In the genomic region with DNA sequence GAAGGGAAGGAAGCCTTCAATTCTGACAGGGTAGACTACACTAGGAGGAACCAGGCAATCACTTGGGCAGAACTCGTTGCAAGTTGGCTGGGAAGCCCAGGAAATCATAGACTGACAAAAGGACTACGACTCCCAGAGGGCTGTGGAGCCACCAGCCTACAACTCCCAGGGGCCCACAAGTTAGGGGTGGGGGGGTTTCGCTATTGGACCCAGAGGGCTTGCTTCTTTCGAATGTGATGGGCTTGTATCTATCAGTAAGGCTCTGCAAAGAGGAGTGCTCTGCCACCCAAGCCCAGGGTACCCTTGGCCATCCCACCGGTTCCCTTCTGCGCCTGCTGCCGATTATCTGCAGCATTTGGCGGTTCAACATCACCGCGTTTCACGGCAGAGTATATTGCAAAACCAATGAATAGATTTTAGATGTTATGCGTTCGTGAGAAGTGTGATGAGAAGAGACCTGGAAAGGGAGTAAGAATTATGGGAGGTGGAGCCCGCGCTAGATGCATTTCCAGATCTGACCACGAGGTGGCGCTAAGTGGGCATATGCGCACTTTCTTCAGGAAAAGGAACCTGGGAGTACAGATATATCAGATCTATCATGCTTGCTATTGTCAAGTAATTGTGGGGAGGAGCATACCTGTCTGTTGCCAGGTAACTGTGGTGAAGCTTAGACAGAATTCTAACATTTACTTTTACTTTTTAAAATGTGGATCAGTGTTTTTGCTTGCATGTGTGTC, we compare ENCODE assay signal across 8 mouse cellular contexts. TPM values are rescaled to one million over a fixed set of nuclear protein-coding genes. Genes with fewer than 3 reads are reported as not detected.
DNase-seq lines count a peak whose midpoint lies in the region; ATAC-seq lines count a peak whose summit lies in the region.

No protein-coding gene starts in this region.

- H3K36me3 ChIP-seq in forebrain, embryonic 10.5 days (replicated peaks): no peaks in the 10 kb centered on the region
- H3K36me3 ChIP-seq in heart, embryonic 15.5 days: no peaks in the 10 kb centered on the region
- H3K36me3 ChIP-seq in liver, embryonic 12.5 days: no peaks in the 10 kb centered on the region
- H3K36me3 ChIP-seq in stomach, embryonic 16.5 days (ENCODE audit: control insufficient read depth, insufficient read depth, low read length): no peaks in the 10 kb centered on the region

- no peak; the same call in 1 of the 2 replicates for ATAC-seq in heart, embryonic 15.5 days (replicated peaks; ENCODE audit: insufficient number of reproducible peaks, insufficient read depth, low FRiP score, low read depth)
- 0 out of 2 replicates have a peak, but pooled peaks have one; percentile 28 for ATAC-seq in liver, embryonic 12.5 days
- ATAC-seq in stomach, embryonic 16.5 days (ENCODE audit: insufficient read depth, low FRiP score): no peak; the same call in 1 of the 2 replicates

- H3K27ac ChIP-seq in forebrain, embryonic 10.5 days: no peak overlapping the region
- H3K27ac ChIP-seq in heart, embryonic 15.5 days: no peak overlapping the region
- H3K27ac ChIP-seq in liver, embryonic 12.5 days: no peak overlapping the region
- H3K27ac ChIP-seq in stomach, embryonic 16.5 days (ENCODE audit: low read length): no peak overlapping the region

- peaks cover 6% of the 10 kb centered on the region; the same call in 1 of the 2 replicates for H3K9me3 ChIP-seq in forebrain, embryonic 10.5 days
- no peaks in the 10 kb centered on the region for H3K9me3 ChIP-seq in heart, embryonic 15.5 days (replicated peaks)
- H3K9me3 ChIP-seq in liver, embryonic 12.5 days (replicated peaks): no peaks in the 10 kb centered on the region
- no peaks in the 10 kb centered on the region for H3K9me3 ChIP-seq in stomach, embryonic 16.5 days (replicated peaks; ENCODE audit: control insufficient read depth, low read length)

- H3K9ac ChIP-seq in heart, embryonic 15.5 days: peak overlapping the region; percentile 52
- H3K9ac ChIP-seq in liver, embryonic 12.5 days: 0 out of 2 replicates have a peak overlapping the region, but pooled peaks have one; percentile 22
- H3K9ac ChIP-seq in stomach, embryonic 16.5 days (ENCODE audit: low read length): peak overlapping the region; percentile 58

- DNase-seq in CD8-positive naive resting alpha-beta T cell, adult 2 months (ENCODE audit: low read depth in 2 of 2, low spot score in 2 of 2): peak; percentile 55 to 63
- peak; percentile 20 for DNase-seq in c-Kit-negative CD71-positive TER-119-positive erythroid progenitor cells, embryonic 14.5 days (ENCODE audit: low read depth, low spot score)
- peak; percentile 61 for DNase-seq in forebrain, embryonic 10.5 days (ENCODE audit: extremely low spot score, low spot score)
- DNase-seq in kidney, postnatal 14 days: peak; percentile 76
- peak; percentile 35 to 55 for DNase-seq in natural killer cell, adult 2 months (ENCODE audit: low spot score in 2 of 2)

- H3K4me2 ChIP-seq in heart, embryonic 15.5 days: peak overlapping the region; percentile 63
- peak overlapping the region; percentile 50 for H3K4me2 ChIP-seq in liver, embryonic 12.5 days
- peak overlapping the region; percentile 47 for H3K4me2 ChIP-seq in stomach, embryonic 16.5 days (ENCODE audit: low read depth, low read length)

- WGBS in forebrain, embryonic 10.5 days: 12% methylated on average over 18 of the region's 18 CpGs
- WGBS in heart, embryonic 15.5 days: 9% methylated on average over 18 of the region's 18 CpGs
- 8% methylated on average over 18 of the region's 18 CpGs for WGBS in liver, embryonic 12.5 days (ENCODE audit: insufficient replicate concordance)
- 9% methylated on average over 18 of the region's 18 CpGs for WGBS in stomach, embryonic 16.5 days

- H3K4me3 ChIP-seq in forebrain, embryonic 10.5 days: peak overlapping the region; percentile 44
- peak overlapping the region; percentile 47 for H3K4me3 ChIP-seq in heart, embryonic 15.5 days
- H3K4me3 ChIP-seq in liver, embryonic 12.5 days: peak overlapping the region; percentile 31
- H3K4me3 ChIP-seq in stomach, embryonic 16.5 days (replicated peaks; ENCODE audit: low read length): peak overlapping the region; percentile 39

- H3K4me1 ChIP-seq in forebrain, embryonic 10.5 days: no peaks in the 10 kb centered on the region
- H3K4me1 ChIP-seq in heart, embryonic 15.5 days (replicated peaks): peaks cover 2% of the 10 kb centered on the region; the same call in 1 of the 2 replicates
- H3K4me1 ChIP-seq in liver, embryonic 12.5 days: no peaks in the 10 kb centered on the region
- H3K4me1 ChIP-seq in stomach, embryonic 16.5 days (ENCODE audit: control insufficient read depth, insufficient read depth, low read length): no peaks in the 10 kb centered on the region

- no peaks in the 10 kb centered on the region for H3K27me3 ChIP-seq in forebrain, embryonic 10.5 days (ENCODE audit: poor library complexity, severe bottlenecking)
- no peaks in the 10 kb centered on the region for H3K27me3 ChIP-seq in heart, embryonic 15.5 days
- H3K27me3 ChIP-seq in liver, embryonic 12.5 days (replicated peaks): no peaks in the 10 kb centered on the region
- H3K27me3 ChIP-seq in stomach, embryonic 16.5 days (ENCODE audit: control insufficient read depth, insufficient read depth, low read length): no peaks in the 10 kb centered on the region

RNA-seq across cellular contexts. Expression of a gene that starts 30.1 kb away (rescaled TPM):
- 11.3 TPM in 2 replicates for polyA plus RNA-seq in forebrain, embryonic 10.5 days (2016; fragmentation: Nextera tagmentation; extraction: Ambion mirVana)
- polyA plus RNA-seq in heart, embryonic 15.5 days (2015; fragmentation: Nextera tagmentation; extraction: Ambion mirVana): 9.0 and 10.1 TPM in 2 replicates
- 7.0 and 7.2 TPM in 2 replicates for polyA plus RNA-seq in liver, embryonic 12.5 days (2016; fragmentation: Nextera tagmentation; extraction: Ambion mirVana)
- 13.7 and 14.4 TPM in 2 replicates for polyA plus RNA-seq in stomach, embryonic 16.5 days (2015; fragmentation: Nextera tagmentation; extraction: Ambion mirVana)

Comparison
In these comparisons a context has a peak if more than half of its experiments do, and no peak if none do; other contexts are left out.
1. DNase-seq: peak in every context shown above with its lines; median percentile 76 in kidney, postnatal 14 days; 61 in forebrain, embryonic 10.5 days; 59 in CD8-positive naive resting alpha-beta T cell, adult 2 months; 45 in natural killer cell, adult 2 months; 20 in c-Kit-negative CD71-positive TER-119-positive erythroid progenitor cells, embryonic 14.5 days.